Mouse (Mus musculus): ENCODE results near the gene Slc26a1.

GRCm38 (mm10) chr5:108645651-108646342 is 29.6 kb downstream of the Slc26a1 start:
- no peak for TF ChIP-seq POLR2A (IDR thresholded peaks at IDR 0.05; ENCODE audit: control insufficient read depth, low read depth, low read length)
- no peak for TF ChIP-seq CTCF (IDR thresholded peaks at IDR 0.05; ENCODE audit: control insufficient read depth, insufficient read depth, insufficient replicate concordance, low read depth, low read length)

All from testis, adult 2 months (tissue).